Mouse (Mus musculus) left cerebral cortex, postnatal 10 days (tissue): ENCODE measurements around the gene Eef1akmt2. TPM values are rescaled to one million over a fixed set of nuclear protein-coding genes. Genes with fewer than 3 reads are reported as not detected.

ENCODE experiments used
- total RNA-seq, 2 experiments: library from RNA; stranded (reverse); gene quantifications; 2 replicates each; pipeline ENCODE4 v1.2.3; 2021

The Eef1akmt2 gene
- total RNA-seq, 2 experiments from 2014 or later = 36.6 to 41.6 TPM

Other genes with a start within 250 kb of the Eef1akmt2 start
- 10 to 100 TPM; 28.6 to 31.6 TPM for gene Lhpp, start 242.0 kb downstream of the Eef1akmt2 start, total RNA-seq
- gene Fam53b, start 38.8 kb downstream of the Eef1akmt2 start, total RNA-seq = 10 to 100 TPM; 13.9 to 14.5 TPM
- gene Abraxas2, start 6.6 kb upstream of the Eef1akmt2 start, total RNA-seq = 10 to 100 TPM; 23.8 to 27.6 TPM
- 10 to 100 TPM; 46.1 to 47.0 TPM for gene Zranb1, start 78.5 kb upstream of the Eef1akmt2 start, total RNA-seq